Mouse (Mus musculus): ENCODE measurements around the gene Olfr284.
A peak's percentile ranks its signal among the peaks of the same experiment; 100 is the strongest.

Olfr284 gene

DNA sequence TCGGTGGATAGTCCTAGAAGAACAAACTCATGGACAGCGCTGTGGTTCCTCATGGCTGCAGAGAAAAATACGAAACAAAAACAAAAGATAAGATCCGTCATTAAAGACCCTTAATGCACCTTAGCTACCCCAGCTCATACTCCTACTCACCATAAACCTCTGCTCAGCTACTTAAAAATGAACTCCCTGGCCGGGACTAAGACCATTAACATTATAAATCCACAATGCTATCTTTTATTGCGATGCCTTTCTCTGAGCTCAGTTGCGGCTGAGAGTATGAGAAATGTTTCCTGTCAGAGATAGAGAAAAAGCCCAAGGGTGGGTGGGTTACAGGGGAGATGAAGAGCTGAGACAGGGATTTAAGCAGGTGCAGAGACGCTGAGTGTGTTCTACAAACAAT is at the start of gene Olfr284:
Gene Olfr284, minus strand, starts transcription at position 101 of the 400 bp plus-strand sequence.
- no peak for DNase-seq (ENCODE audit: low spot score in 2 of 2)

DNA sequence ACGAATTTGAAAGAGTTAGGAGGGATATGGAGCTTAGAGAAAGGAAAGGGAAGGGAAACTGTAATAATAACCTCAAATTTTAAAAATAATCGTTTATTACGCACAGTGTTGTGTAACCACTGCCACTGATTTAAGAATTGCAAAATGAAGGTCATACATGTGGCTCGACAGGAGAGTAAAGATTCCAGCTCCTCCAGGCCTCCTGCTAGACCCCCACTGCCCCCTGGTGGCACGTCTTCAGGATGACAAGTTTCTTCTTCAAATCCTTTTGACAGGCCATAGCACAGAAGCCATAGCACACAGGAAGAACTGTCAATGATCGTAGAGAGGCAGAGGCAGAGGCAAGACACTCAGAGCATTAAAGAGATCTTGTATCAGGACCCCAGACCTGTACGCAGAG is 49.0 kb upstream of the Olfr284 start:
- peak; percentile 69 to 86 for DNase-seq (ENCODE audit: low spot score in 2 of 2)

DNA sequence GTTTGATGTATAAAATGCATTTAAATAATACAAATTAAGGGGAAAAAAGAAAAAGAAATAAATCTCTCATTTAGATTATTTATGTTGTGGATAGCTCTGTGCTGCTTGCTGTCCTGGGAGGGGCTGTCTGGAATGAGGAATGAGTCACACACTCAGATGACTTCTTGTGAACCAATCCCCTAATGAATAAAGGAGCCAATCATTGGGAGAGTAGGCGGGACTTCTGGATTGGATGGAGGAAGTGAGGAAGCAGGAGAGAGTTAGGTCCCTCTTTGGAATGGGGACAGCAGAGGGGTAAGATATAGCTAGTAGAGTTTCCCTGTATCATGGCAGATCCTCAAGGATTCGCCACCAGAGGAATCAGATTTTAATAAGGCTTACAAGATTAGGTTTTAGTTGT is 46.8 kb upstream of the Olfr284 start:
- no peak for DNase-seq (ENCODE audit: low spot score in 2 of 2)

DNA sequence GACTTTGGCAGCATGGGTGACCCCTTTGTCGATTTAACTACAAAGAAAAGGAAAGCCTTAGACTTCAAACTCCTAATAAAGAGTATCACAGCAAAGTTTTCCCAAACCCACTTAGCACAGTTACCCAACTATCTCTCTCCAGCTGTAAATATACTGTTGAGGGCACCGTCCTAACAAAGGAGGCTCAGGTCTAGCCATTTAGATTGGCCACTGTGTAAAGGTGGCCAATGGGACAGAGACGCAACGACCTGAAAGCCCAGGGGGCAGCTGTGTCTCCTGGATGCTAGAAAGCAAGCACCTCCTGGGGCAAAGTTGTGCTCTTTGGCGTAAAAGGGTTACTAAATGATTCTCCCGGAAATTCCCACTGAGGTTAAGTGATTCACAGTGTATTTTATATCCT is 40.1 kb upstream of the Olfr284 start, which contains the start of gene Olfr283:
Gene Olfr283, minus strand, starts transcription at position 101 of the 400 bp plus-strand sequence.
- no peak for DNase-seq (ENCODE audit: low spot score in 2 of 2)

DNA sequence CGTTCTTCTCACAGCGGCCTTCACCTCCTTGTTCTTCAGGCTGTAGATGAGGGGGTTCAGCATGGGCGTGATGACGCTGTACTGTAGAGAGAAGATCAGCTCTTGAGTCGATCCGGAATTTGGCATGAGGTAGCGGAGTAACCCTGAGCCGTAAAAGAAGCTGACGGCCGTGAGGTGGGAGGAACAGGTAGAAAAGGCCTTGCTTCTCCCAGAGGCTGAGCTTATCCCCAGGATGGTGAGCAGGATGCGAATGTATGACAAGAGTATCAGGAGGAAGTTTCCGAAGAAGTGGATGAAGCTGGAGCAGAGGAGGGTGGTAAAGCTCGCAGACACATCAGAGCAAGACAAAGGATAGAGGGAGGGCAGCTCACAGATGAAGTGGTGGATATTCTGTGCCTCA is 37.4 kb upstream of the Olfr284 start:
- DNase-seq (ENCODE audit: low spot score in 2 of 2) = no peak

DNA sequence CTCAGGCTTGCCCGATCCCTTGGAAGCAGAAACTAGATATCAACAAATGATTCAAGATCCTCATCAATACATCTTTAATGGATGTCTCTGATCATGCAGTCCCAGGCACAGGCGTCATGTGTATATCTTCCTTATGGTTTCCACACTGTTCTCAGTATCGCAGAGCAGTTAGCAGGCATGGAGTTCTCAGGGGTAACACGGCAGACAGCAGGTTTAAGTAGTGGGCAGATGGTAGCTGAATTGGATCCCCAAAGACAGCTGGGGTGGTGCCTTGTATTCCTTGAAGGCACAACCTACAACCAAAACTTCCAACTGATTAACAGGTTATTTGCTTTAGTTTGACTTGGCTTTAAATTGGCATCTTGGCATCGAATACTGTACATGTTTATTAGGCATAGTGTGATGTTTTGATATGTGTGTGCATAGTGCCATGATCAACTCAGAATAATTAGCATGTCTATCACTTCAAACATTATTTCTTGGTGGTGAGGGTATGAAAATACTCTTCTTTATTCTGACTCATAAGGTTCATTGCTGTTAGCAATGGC is 23.5 kb downstream of the Olfr284 start, which contains the start of gene Olfr285:
Gene Olfr285, minus strand, starts transcription at position 177 of the 548 bp plus-strand sequence.
- no peak for DNase-seq (ENCODE audit: low spot score in 2 of 2)

DNA sequence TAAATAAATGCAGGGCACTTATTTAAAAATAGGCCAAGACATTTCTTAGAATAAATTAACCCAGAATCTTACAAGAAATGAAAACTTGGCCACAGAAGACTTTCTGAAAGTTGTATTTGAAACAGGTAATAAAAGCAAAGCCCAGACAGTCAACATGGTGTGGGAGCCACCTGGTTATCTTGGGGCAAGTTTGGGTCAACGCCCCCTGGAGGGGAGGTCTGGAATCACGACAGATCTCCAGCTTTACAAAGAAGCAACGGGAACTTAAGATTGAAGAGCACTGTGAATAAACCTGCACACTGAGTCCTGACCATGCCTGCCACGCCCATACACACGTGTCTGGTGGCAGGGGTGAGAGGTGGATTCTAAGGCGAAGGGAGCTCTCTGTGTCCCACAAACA is 25.1 kb downstream of the Olfr284 start:
- DNase-seq (ENCODE audit: low spot score in 2 of 2) = no peak

DNA sequence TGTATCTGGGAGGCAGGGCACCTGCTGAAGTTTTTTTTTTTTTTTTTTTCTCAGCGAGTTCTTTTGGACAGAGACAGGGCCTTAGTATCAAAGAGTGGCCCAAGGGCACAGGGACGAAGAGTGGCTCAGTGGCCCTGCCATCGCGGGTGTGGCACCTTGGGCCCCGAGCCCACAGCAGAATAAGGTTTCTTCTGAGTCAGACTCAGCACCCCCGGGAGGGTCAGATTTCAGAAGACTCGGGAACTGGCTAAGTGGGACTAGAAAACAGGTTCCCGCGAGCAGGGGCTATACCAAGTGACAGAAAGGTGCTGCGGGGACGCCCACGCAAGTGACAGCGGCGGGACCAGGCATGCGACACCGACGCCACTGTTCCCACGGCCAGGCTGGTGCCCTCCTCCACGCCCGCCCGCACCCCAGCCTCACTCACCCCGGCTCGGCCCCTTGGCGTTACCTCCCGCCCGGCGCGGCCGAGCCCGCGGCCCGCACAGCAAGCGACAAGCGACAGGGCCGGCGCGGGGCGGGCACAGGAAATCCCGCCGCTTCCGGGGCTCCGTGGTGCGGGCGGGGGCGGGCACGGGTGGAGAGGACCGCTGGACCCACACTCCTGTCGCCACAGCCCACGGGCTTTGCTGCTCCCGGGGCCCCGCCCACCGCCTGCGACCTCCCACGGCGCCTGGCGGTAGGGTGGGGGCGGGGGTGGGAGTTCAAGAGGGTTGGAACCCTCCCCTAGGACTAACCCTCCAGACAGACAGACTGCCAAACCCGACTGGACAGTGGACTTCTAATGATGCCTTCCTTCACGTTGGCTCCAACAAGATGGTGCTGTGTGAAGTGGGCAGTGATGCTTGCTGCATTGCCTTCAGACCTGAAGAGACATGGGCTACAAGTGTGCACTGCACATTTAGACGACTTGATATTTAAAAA is 44.9 kb downstream of the Olfr284 start, which contains the start of gene Zfp641:
Gene Zfp641, minus strand, starts transcription at position 534 of the 924 bp plus-strand sequence.
- peak; percentile 73 for DNase-seq (ENCODE audit: low spot score in 2 of 2)

DNA sequence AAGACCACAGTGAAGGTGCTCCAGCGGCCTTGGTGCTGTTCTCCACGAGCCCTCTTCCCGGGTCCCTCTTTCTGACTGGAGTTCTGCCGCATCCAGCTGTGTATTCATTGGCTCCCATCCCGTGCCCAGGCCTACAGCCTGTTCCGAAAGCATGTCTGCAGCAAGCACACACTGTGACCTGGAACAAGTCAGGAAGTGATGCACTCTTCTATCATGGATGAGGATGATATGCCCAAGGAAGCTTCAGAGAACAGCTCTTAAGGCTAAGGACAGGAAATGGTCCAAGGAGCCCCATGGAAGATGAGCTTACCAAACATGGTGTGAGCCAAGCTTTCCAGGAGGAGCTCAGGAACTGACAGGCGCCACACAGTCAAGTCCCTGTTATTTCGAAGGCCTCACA is 47.1 kb downstream of the Olfr284 start:
- DNase-seq (ENCODE audit: low spot score in 2 of 2) = no peak
